Mouse (Mus musculus) neutrophil, adult 5-6 weeks (primary cell): ENCODE data around the gene Lix1. TPM values are rescaled to one million over a fixed set of nuclear protein-coding genes. Genes with fewer than 3 reads are reported as not detected.
"Not testable (repeated sequence)": the region's sequence is repeated elsewhere in the genome, so short reads cannot be mapped to it uniquely, and the experiment has no call there.

ENCODE experiments used
- ATAC-seq: fragments of 151-379, 151-347 bp; 2 replicates; pipeline ENCODE4 v1.8.0; 2017; ENCODE audit warnings: mild to moderate bottlenecking, moderate TSS enrichment; ENCODE audit not compliant: insufficient number of reproducible peaks, poor library complexity, low FRiP score, severe bottlenecking; ENCODE audit errors: extremely low read depth
- total RNA-seq: library from RNA; stranded (forward); fragments of 200-1000 nt; gene quantifications from 2 replicates; pipeline ENCODE4 v1.2.3, GENCODE M21; 2017

The Lix1 gene
- total RNA-seq, 1 experiment from 2014 or later, result not detected

DNA sequence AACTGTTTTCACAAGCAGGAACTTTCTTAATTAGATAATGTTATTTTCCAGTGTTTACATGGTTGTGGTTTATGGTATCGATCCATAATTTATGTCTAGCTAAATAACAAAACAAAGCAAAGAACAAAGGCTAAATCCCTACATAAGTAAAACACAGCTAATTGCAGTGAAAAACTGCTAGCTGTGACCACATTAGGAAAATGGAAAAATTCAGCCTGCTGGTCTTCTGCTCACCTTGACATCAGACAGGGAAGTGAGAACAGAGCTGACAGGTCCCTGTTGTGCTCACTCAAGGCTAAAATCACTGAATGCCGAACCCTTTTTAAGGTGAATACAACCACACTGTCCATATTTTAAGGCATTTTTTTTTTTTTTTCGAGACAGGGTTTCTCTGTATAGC lies 50.1 kb downstream of the Lix1 start:
- ATAC-seq, result no peak

DNA sequence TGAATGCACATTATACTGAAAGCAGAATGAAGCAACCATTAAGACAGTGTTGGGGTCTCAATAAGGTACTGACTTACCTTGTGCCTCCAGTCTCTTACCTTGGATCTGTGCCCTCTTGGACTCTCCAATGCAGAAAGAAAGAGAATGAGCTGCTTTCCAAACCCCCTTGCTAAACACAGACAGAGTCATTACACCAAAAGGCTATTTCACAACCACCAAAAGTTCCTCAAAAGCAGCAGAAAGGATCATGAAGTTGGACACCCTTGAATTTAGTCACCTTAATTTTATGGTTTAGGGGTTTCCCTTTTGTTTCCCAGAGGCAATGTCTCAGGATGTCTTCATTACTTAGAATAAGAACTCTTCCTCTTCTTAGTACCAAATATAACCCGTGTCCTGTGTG lies 52.1 kb downstream of the Lix1 start:
- ATAC-seq, result no peak

DNA sequence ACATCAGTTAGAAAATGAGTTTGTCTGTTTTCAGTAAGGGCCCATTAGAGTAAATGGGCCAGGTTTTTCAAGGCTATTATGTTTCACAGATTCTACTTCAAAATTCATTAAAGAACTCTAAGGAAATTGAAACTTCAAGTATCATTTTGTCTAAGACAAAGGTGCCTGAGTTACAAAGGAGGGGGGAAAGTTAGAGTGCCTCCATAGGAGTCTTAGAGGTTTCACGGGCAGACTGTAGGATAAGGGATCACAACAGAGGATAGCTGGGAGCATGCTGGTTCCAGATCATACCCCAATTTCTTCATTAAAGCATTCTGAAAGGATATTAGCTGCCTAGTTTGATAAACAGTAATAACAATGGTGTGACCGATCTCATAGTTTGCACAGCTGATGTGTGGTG lies 83.3 kb downstream of the Lix1 start:
- no peak for ATAC-seq

DNA sequence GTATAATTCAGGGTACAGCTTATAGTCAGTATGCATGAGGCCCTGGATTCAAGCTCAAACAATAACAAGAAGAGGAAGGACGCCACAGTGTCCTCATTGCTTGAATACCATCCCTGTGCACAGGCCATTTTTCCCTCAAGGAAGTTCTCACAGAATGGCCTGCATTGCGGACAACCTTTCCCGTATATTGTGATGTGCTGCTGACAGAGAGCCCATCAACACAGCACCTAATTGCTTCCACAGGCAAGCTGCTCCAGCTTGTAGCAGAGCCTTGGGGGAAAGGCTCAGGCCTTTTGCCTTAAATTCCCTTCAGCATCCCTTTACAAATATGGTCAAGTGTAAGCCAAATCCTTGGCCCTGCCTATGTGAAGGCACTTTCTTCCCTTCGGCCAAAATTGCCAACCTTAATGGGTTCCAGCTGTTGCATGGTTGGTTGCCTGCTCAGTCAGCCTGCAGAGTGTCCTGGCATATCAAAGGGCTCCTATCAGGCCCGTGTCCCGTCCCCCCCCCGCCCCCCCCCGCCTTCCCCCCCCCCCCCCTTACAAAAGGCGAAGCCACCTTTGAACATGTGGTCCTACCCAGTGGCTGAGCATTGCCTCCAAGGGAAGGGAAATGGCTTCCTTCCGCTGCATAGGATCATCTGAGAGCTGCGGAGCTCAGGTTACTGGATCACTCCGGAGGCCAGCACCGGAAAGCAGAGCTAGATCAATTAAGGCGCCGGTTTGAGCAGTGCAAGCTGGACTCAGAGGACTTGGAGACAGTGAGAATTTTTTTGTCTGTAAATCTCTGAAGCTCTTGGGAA lies 88.5 kb downstream of the Lix1 start:
- no peak for ATAC-seq

DNA sequence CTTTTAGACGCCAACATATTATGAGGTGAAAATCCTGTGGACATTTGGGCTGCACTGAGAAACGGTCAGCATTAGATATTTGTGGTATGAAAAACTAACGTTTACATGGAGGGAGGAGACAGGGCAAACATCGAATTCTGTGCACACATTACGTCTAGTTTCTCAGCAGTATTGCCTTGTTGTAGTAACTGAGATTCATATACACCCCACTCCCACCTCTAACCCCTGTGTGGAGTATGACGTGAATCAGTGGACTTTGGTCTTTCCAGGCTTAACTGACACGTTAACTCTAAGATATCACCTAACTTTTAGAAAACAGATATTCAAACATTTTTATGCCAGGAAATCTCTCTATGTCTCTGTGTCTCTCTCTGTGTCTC lies 89.1 kb downstream of the Lix1 start:
- ATAC-seq, result no peak

DNA sequence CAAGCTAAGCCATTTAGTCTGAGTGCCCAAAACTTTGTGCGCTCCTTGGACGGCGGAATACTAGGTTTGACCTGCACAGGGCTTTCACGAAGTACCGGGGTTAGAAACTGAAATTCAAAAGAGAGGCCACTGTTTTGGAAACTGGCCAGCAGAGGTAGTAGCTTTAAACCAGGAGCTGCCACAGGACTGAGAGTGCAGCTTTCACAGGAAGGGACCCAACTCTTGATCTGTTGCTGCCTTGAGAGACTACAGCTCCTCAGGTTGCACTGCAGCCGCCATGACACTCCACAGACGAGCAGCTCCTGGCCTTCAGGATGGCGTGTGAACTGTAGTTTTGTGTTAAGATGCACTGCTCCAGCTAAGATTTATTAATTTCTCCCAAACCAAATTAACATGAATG lies 89.6 kb downstream of the Lix1 start:
- no peak for ATAC-seq

DNA sequence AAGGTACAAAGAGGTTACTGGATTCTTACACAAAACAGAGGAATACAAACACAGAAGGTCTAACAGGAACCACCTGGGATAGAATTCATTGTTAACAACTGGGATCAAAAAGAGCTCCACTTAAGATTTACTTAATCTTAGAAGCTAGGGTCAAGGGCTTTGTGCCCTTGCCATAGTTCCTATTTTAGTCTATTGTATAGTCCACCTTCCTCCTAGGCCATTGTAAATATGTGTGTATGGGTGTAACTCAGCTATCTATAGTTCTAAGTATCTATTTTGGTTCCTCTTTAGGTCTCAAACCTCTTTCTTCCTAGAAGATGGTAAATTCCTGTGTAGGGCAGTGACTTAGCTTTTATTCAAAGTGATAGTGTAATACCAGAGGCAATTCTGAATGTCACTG lies 93.8 kb downstream of the Lix1 start:
- not testable (repeated sequence) for ATAC-seq

DNA sequence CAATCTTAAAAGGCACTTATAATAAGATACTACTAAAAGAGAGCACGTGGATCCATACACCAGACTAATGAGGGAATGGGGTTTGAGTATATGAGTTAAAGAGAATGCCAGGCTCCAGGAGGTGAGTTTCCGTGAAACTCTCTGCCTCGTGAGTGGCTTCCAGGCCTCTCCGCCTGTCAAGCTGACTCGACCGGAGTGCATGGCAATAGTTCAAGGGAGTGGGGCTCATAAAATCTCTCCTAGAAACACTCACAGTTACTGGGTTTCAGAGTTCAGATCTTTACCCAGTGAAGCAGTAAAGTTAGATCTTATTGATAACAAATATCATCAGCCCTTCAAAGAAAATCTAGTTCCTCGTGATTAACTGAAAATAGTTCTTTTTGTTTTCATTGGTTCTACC lies 94.3 kb downstream of the Lix1 start:
- ATAC-seq, result no peak

DNA sequence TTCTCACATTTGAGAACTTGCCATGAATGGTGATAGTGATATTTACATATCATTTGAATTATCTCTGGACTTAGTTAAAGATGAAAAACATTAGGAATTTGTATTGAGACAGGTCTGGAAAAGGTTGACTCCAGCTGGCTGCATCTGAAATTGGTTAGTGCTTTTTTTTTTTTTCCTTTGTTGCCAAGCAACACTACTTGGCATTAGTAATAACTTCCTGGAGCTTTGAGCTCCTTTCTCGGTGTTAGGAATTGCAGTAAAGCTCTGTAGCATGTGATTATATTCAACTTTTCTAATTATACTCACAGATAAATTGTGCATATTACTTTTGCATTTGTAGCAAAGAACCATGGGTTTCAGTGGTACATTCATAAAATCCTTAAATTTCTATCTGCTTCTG lies 96.4 kb downstream of the Lix1 start:
- no peak for ATAC-seq

DNA sequence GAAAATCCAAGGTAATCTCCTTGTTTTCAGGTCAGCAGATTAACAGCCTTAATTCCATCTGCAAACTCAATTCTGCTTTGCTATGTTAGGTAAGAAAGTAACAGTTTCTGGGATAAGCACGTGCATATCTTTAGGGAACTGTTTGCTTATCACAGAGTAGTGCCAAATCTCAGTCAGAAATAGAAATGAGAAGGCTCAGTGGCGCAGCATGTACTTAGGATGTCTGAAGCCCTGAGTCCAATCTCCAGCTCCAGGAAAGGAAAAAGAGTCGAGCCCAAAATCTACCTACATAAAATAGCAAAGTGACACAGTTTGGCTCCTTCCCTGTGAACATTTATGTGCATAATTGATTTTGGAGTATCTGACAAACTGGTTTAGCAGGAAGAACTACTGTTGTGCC lies 96.8 kb downstream of the Lix1 start:
- ATAC-seq, result no peak

DNA sequence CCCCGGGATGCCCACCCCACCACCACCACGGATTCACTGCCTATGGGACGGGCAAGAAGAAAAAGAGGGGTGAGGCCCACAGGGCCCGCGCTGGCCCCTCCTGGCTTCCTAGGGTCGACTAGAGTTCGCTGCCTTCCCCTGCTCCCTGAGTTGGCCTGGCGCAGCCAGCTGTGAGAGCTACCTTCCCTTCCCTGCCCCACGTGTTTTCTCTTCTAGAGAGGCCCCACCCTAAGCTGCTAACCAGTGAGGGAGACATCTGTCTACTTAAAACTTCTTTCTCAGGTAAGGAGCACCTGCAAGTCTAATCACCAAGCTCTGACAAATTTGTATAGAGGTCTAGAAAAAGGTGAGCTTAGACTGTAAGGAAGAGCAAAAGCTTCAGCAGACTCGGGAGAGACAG lies 104.2 kb downstream of the Lix1 start:
- ATAC-seq, result no peak

Other genes with a start within 250 kb of the Lix1 start
- gene Riok2, start 28.4 kb upstream of the Lix1 start, total RNA-seq, result 29.6 and 30.0 TPM in 2 replicates
- 130 and 143 TPM in 2 replicates for gene Lnpep, start 222.4 kb downstream of the Lix1 start, total RNA-seq